Mouse (Mus musculus): Measurements from ENCODE around the gene Zfp831.

The Zfp831 gene

DNA sequence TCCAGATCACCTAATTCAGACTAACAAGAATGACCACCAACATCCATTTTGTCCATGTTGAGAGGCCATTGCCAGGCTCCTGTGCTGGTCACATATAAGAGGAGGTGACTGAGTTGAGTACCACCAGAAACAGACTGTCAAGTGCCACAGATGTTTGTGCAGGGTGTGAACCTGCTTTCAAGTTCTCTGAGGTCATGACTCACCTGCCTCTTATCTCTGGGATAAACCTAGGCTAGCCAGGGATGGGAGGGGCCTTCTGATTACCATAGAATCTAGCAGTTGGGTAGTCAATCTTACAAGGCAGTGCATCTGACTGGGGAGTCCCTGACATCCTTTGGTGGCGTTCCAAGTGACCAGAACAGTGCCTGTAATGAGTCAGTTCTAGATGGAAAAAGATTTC lies 103.8 kb downstream of the Zfp831 start:
- DNase-seq = no peak

DNA sequence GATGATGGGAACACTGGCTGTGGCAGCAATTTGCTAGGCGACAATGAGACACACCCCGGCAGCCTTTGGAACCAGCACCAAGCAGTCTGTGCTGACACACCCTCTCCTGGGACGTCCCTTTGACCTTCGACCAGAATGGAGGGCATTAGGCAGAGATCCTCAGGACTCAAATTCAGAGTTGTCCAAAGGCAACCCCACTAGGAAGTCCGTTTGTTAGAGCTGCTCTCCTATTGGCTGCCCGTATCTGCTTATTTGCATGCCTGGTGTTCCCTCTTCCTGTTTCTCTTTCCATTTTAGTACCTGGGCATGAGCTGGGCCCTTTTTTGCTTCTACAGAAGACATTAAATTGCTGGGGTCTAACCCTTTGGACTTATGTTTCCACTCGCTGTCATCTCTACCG lies 105.0 kb downstream of the Zfp831 start:
- DNase-seq = no peak

DNA sequence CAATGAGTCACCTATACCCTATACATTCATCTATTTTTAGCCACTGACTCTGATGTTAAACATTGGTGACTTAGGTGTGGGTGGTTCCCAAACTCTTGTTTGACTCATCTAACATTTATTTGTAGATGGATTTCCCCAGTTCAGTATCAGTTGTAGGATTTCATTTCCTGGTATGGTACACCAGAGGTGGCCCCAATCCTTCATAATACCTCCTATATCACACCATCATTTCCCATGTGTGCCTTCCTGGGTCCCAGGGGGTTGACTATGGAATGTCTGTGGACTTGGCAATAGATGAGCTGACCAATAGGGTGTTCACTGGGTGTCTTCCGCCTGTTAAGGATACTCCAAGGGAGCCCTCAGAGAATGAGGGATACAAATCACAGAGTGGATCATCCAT lies 109.9 kb downstream of the Zfp831 start:
- no peak for DNase-seq

DNA sequence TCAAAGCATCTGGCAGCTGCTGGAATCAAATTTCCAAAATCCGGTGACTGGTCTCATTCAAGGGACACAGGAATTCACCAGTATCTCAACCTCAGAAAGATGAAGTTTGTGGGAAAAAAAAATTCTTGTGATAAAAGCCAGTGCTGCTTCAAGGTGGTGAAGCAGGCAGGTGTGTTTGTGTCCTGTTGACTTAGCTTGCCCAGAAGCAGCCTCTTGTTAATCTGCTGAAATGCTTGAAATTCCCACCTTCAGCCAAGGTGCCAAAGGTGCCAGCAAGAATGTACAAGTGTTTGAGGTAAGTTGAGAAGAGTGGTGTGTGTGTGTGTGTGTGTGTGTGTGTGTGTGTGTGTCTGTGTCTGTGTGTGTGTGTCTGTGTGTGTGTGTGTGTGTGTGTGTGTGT lies 110.9 kb downstream of the Zfp831 start:
- no peak for DNase-seq

DNA sequence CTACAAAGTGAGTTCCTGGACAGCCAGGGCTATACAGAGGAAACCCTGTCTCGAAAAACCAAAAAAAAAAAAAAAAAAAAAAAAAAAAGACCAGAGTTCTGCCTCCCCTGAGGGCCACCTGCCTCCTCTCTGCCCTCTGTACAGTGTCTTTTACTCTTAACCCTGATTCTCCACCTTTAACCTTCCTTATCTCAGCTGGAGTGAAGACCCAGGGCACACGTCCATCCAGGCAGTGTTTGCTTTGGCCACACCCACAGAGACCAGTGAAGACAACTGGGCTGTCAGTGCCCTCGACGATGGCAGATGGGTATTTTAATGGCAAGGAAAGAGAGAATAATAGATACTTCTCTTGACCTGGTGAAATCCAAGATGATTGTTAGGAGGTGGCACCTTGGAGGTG lies 115.9 kb downstream of the Zfp831 start:
- DNase-seq = no peak
